Mouse (Mus musculus): ENCODE measurements around the gene Brk1. TPM values are rescaled to one million over a fixed set of nuclear protein-coding genes. Genes with fewer than 3 reads are reported as not detected.

The Brk1 gene
- polyA plus RNA-seq (2014; fragmentation: Nextera tagmentation; extraction: Ambion mirVana) = 232 and 233 TPM in 2 replicates

- WGBS = under 1% methylated on average over 64 of the region's 65 CpGs
- Histone ChIP-seq H3K27ac (replicated peaks; ENCODE audit: low read depth, low read length) (peak within 1 kb of the TSS; percentile 41; the same call in 1 of the 2 replicates), H3K4me2 (ENCODE audit: low read depth, low read length) (peak within 1 kb of the TSS; percentile 58), H3K9ac (replicated peaks; ENCODE audit: low read length) (peak within 1 kb of the TSS; percentile 91), H3K9me3 (replicated peaks; ENCODE audit: control insufficient read depth, low read length) (no peaks in the 10 kb centered on the region), H3K36me3 (replicated peaks; ENCODE audit: control insufficient read depth, insufficient read depth, low read depth, low read length) (no peaks in the 10 kb centered on the region), H3K4me1 (ENCODE audit: control insufficient read depth, insufficient read depth, low read length) (no peaks in the 10 kb centered on the region), H3K27me3 (ENCODE audit: control insufficient read depth, insufficient read depth, low read length) (no peaks in the 10 kb centered on the region), H3K4me3 (ENCODE audit: low read depth, low read length) (peak within 1 kb of the TSS; percentile 91)
- ATAC-seq (replicated peaks; ENCODE audit: insufficient number of reproducible peaks, low FRiP score, low TSS enrichment, low read depth) = peak; percentile 87
- peak; percentile 91 for DNase-seq (ENCODE audit: low spot score)
Measured at GRCm38 (mm10) chr6:113604432-113605223, at the start of gene Brk1. Gene Brk1, plus strand, starts transcription at chr6:113604772.

- Histone ChIP-seq H3K27me3 (ENCODE audit: control insufficient read depth, insufficient read depth, low read length) (no peaks in the 10 kb centered on the region), H3K9me3 (replicated peaks; ENCODE audit: control insufficient read depth, low read length) (no peaks in the 10 kb centered on the region), H3K36me3 (replicated peaks; ENCODE audit: control insufficient read depth, insufficient read depth, low read depth, low read length) (no peaks in the 10 kb centered on the region), H3K4me3 (ENCODE audit: low read depth, low read length) (no peak overlapping the region), H3K9ac (replicated peaks; ENCODE audit: low read length) (no peak overlapping the region), H3K4me1 (ENCODE audit: control insufficient read depth, insufficient read depth, low read length) (no peaks in the 10 kb centered on the region), H3K4me2 (ENCODE audit: low read depth, low read length) (no peak overlapping the region), H3K27ac (replicated peaks; ENCODE audit: low read depth, low read length) (no peak overlapping the region)
- DNase-seq (ENCODE audit: low spot score) (no peak), ATAC-seq (replicated peaks; ENCODE audit: insufficient number of reproducible peaks, low FRiP score, low TSS enrichment, low read depth) (no peak)
- 86% methylated on average over 6 of the region's 6 CpGs for WGBS
Measured at GRCm38 (mm10) chr6:113559736-113560135, 44.8 kb upstream of the Brk1 start.

- ATAC-seq (replicated peaks; ENCODE audit: insufficient number of reproducible peaks, low FRiP score, low TSS enrichment, low read depth) (no peak), DNase-seq (ENCODE audit: low spot score) (no peak)
- Histone ChIP-seq H3K4me2 (ENCODE audit: low read depth, low read length) (no peak overlapping the region), H3K36me3 (replicated peaks; ENCODE audit: control insufficient read depth, insufficient read depth, low read depth, low read length) (no peaks in the 10 kb centered on the region; the same call in none of the 2 replicates), H3K4me3 (ENCODE audit: low read depth, low read length) (no peak overlapping the region), H3K27me3 (ENCODE audit: control insufficient read depth, insufficient read depth, low read length) (no peaks in the 10 kb centered on the region), H3K9ac (replicated peaks; ENCODE audit: low read length) (no peak overlapping the region), H3K27ac (replicated peaks; ENCODE audit: low read depth, low read length) (no peak overlapping the region), H3K4me1 (ENCODE audit: control insufficient read depth, insufficient read depth, low read length) (no peaks in the 10 kb centered on the region), H3K9me3 (replicated peaks; ENCODE audit: control insufficient read depth, low read length) (no peaks in the 10 kb centered on the region)
- WGBS = 83% methylated on average over 1 of the region's 1 CpGs
Measured at GRCm38 (mm10) chr6:113564557-113564956, 40.0 kb upstream of the Brk1 start.

- H3K27ac ChIP-seq (replicated peaks; ENCODE audit: low read depth, low read length) = no peak overlapping the region
- H3K27me3 ChIP-seq (ENCODE audit: control insufficient read depth, insufficient read depth, low read length) = no peaks in the 10 kb centered on the region
- H3K9ac ChIP-seq (replicated peaks; ENCODE audit: low read length) = no peak overlapping the region
- no peak overlapping the region for H3K4me2 ChIP-seq (ENCODE audit: low read depth, low read length)
- H3K4me1 ChIP-seq (ENCODE audit: control insufficient read depth, insufficient read depth, low read length) = no peaks in the 10 kb centered on the region
- DNase-seq (ENCODE audit: low spot score) (no peak), ATAC-seq (replicated peaks; ENCODE audit: insufficient number of reproducible peaks, low FRiP score, low TSS enrichment, low read depth) (no peak)
- H3K4me3 ChIP-seq (ENCODE audit: low read depth, low read length) = no peak overlapping the region
- H3K9me3 ChIP-seq (replicated peaks; ENCODE audit: control insufficient read depth, low read length) = no peaks in the 10 kb centered on the region
- WGBS = 94% methylated on average over 6 of the region's 6 CpGs
- H3K36me3 ChIP-seq (replicated peaks; ENCODE audit: control insufficient read depth, insufficient read depth, low read depth, low read length) = no peaks in the 10 kb centered on the region; the same call in 1 of the 2 replicates
Measured at GRCm38 (mm10) chr6:113576044-113576443, 28.5 kb upstream of the Brk1 start.

GRCm38 (mm10) chr6:113579306-113579705, 25.3 kb upstream of the Brk1 start:
- Histone ChIP-seq H3K9ac (replicated peaks; ENCODE audit: low read length) (no peak overlapping the region), H3K27ac (replicated peaks; ENCODE audit: low read depth, low read length) (no peak overlapping the region), H3K4me1 (ENCODE audit: control insufficient read depth, insufficient read depth, low read length) (no peaks in the 10 kb centered on the region), H3K9me3 (replicated peaks; ENCODE audit: control insufficient read depth, low read length) (no peaks in the 10 kb centered on the region), H3K27me3 (ENCODE audit: control insufficient read depth, insufficient read depth, low read length) (no peaks in the 10 kb centered on the region), H3K4me2 (ENCODE audit: low read depth, low read length) (no peak overlapping the region), H3K4me3 (ENCODE audit: low read depth, low read length) (no peak overlapping the region), H3K36me3 (replicated peaks; ENCODE audit: control insufficient read depth, insufficient read depth, low read depth, low read length) (no peaks in the 10 kb centered on the region; the same call in 1 of the 2 replicates)
- ATAC-seq (replicated peaks; ENCODE audit: insufficient number of reproducible peaks, low FRiP score, low TSS enrichment, low read depth) (no peak), DNase-seq (ENCODE audit: low spot score) (no peak)
- 96% methylated on average over 3 of the region's 3 CpGs for WGBS

GRCm38 (mm10) chr6:113583023-113583422, 21.5 kb upstream of the Brk1 start:
- WGBS = 90% methylated on average over 4 of the region's 4 CpGs
- no peak for ATAC-seq (replicated peaks; ENCODE audit: insufficient number of reproducible peaks, low FRiP score, low TSS enrichment, low read depth)
- H3K36me3 ChIP-seq (replicated peaks; ENCODE audit: control insufficient read depth, insufficient read depth, low read depth, low read length) = no peaks in the 10 kb centered on the region

GRCm38 (mm10) chr6:113585065-113585464, 19.5 kb upstream of the Brk1 start:
- WGBS = 92% methylated on average over 5 of the region's 5 CpGs
- no peak overlapping the region for H3K4me3 ChIP-seq (ENCODE audit: low read depth, low read length)
- ATAC-seq (replicated peaks; ENCODE audit: insufficient number of reproducible peaks, low FRiP score, low TSS enrichment, low read depth) (no peak), DNase-seq (ENCODE audit: low spot score) (no peak)
- H3K9ac ChIP-seq (replicated peaks; ENCODE audit: low read length) = no peak overlapping the region
- no peaks in the 10 kb centered on the region for H3K36me3 ChIP-seq (replicated peaks; ENCODE audit: control insufficient read depth, insufficient read depth, low read depth, low read length)
- no peaks in the 10 kb centered on the region for H3K4me1 ChIP-seq (ENCODE audit: control insufficient read depth, insufficient read depth, low read length)
- H3K27me3 ChIP-seq (ENCODE audit: control insufficient read depth, insufficient read depth, low read length) = no peaks in the 10 kb centered on the region
- no peaks in the 10 kb centered on the region for H3K9me3 ChIP-seq (replicated peaks; ENCODE audit: control insufficient read depth, low read length)
- H3K27ac ChIP-seq (replicated peaks; ENCODE audit: low read depth, low read length) = no peak overlapping the region
- no peak overlapping the region for H3K4me2 ChIP-seq (ENCODE audit: low read depth, low read length)

More at GRCm38 (mm10) chr6:113583023-113583422, 21.5 kb upstream of the Brk1 start:
- no peaks in the 10 kb centered on the region for H3K27me3 ChIP-seq (ENCODE audit: control insufficient read depth, insufficient read depth, low read length)
- no peak overlapping the region for H3K4me2 ChIP-seq (ENCODE audit: low read depth, low read length)
- H3K9ac ChIP-seq (replicated peaks; ENCODE audit: low read length) = no peak overlapping the region
- no peak overlapping the region for H3K27ac ChIP-seq (replicated peaks; ENCODE audit: low read depth, low read length)
- H3K9me3 ChIP-seq (replicated peaks; ENCODE audit: control insufficient read depth, low read length) = no peaks in the 10 kb centered on the region
- no peaks in the 10 kb centered on the region for H3K4me1 ChIP-seq (ENCODE audit: control insufficient read depth, insufficient read depth, low read length)
- no peak overlapping the region for H3K4me3 ChIP-seq (ENCODE audit: low read depth, low read length)
- no peak for DNase-seq (ENCODE audit: low spot score)

GRCm38 (mm10) chr6:113586466-113587183, 17.9 kb upstream of the Brk1 start:
- no peaks in the 10 kb centered on the region for H3K9me3 ChIP-seq (replicated peaks; ENCODE audit: control insufficient read depth, low read length)
- no peak overlapping the region for H3K4me2 ChIP-seq (ENCODE audit: low read depth, low read length)
- no peaks in the 10 kb centered on the region for H3K27me3 ChIP-seq (ENCODE audit: control insufficient read depth, insufficient read depth, low read length)
- no peaks in the 10 kb centered on the region for H3K4me1 ChIP-seq (ENCODE audit: control insufficient read depth, insufficient read depth, low read length)
- DNase-seq (ENCODE audit: low spot score) (no peak), ATAC-seq (replicated peaks; ENCODE audit: insufficient number of reproducible peaks, low FRiP score, low TSS enrichment, low read depth) (no peak)
- no peak overlapping the region for H3K9ac ChIP-seq (replicated peaks; ENCODE audit: low read length)
- no peak overlapping the region for H3K4me3 ChIP-seq (ENCODE audit: low read depth, low read length)
- H3K27ac ChIP-seq (replicated peaks; ENCODE audit: low read depth, low read length) = no peak overlapping the region
- H3K36me3 ChIP-seq (replicated peaks; ENCODE audit: control insufficient read depth, insufficient read depth, low read depth, low read length) = no peaks in the 10 kb centered on the region
- WGBS = 76% methylated on average over 5 of the region's 5 CpGs

All from embryonic facial prominence, embryonic 11.5 days (tissue).